Mouse (Mus musculus) bone marrow, adult 2 months (tissue): ENCODE measurements around the gene Rhof. TPM values are rescaled to one million over a fixed set of nuclear protein-coding genes. Genes with fewer than 3 reads are reported as not detected.

Experiments
- H3K27ac ChIP-seq: fragments of 200-500 bp; 2 replicates; pipeline ENCODE4 v1.5.1; 2012; ENCODE audit warnings: low read depth, mild to moderate bottlenecking, control low read depth, inconsistent platforms, low read length; ENCODE audit not compliant: control insufficient read depth, poor library complexity, insufficient read depth
- H3K4me1 ChIP-seq: fragments of 200-500 bp; 2 replicates; pipeline ENCODE4 v1.6.1; 2011; ENCODE audit warnings: low read length; ENCODE audit not compliant: control insufficient read depth, insufficient read depth
- H3K4me3 ChIP-seq: fragments of 200-500 bp; replicated peaks from 2 replicates; pipeline ENCODE3; 2011; ENCODE audit warnings: mild to moderate bottlenecking, low read depth, low read length, control low read depth; ENCODE audit not compliant: control insufficient read depth
- CTCF ChIP-seq: fragments of 200-500 bp; IDR thresholded peaks from 2 replicates; pipeline ENCODE4 v1.5.1; 2011; ENCODE audit warnings: low read length, control low read depth; ENCODE audit not compliant: control insufficient read depth, insufficient read depth
- POLR2A ChIP-seq: fragments of 200-500 bp; IDR thresholded peaks from 2 replicates; pipeline ENCODE4 v1.6.1; 2011; ENCODE audit warnings: low read depth, mild to moderate bottlenecking, control low read depth, low read length, borderline replicate concordance; ENCODE audit not compliant: control insufficient read depth
- WGBS: fragments of 180-500 bp; shearing (Covaris S2); methylation state at CpG from one replicate; pipeline ENCODE4 v1.1.7; 2018; 5-methylcytosine and 5-hydroxymethylcytosine counted together
- polyA plus RNA-seq: library from polyadenylated mRNA; stranded (reverse); fragments of >200 nt; gene quantifications from 2 replicates; pipeline ENCODE4 v1.2.4, GENCODE M21; 2011; ENCODE audit warnings: low replicate concordance; ENCODE audit not compliant: missing spikeins, insufficient read depth, insufficient read length

Rhof gene
- polyA plus RNA-seq, 1 experiment, result 7.2 TPM

DNA sequence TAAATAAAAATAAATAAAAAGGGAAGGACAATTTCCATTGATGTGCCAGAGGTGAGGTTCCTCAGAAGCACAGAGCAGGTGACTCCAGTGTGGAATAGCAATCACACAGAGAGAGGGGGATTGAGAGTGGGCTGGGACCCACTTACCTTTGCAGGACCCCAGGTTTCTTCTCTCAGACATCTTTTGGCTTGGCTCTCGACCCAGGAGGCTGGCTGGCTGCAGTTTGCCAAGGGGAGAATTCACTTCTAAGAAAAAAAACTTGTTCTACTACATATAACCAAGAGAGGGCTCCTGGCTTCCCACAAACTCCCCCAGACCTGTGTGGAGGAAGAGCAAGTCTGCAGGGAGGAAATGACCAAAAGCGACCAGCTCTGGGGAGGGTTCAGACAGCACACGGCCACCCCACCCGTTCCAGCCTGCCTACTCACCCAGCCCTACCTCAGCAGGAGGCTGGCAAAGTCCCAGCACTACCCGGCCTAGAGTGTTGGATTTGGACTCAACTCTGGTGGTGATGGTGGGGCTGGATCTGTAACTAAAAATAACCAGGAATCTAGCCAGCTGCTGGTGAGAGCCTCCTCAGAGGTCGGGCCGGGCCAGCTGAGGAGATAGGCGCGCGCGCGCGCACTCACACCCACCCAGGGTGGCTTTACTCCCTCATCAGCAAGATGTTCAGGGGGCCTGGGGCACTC lies 1.8 kb upstream of the Rhof start:
- peaks cover 3% of the 10 kb centered on the region; the same call in 1 of the 2 replicates for H3K4me1 ChIP-seq

DNA sequence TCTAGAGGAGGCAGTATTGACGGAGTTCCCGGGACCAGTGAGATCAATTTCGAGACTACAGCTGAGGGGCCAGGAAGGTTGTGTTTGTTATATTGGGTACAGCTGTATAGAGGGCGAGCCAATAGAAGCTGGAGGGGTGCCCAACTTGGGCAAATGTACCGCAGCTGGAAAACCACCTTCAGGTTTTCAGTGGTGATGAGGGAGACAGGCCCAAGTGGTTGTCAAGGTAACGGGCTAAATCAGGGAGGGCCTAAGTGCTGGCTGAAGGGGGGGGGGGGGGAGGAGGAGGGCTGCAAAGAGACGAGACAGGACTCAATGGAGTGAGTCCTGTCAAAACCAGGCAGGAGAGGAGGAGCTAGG lies 1.3 kb upstream of the Rhof start:
- TF ChIP-seq CTCF (no peak), POLR2A (no peak)
- Histone ChIP-seq H3K27ac (no peak overlapping the region), H3K4me3 (no peak overlapping the region), H3K4me1 (peaks cover 3% of the 10 kb centered on the region; the same call in 1 of the 2 replicates)
- 48% methylated on average over 7 of the region's 7 CpGs for WGBS

More for the DNA sequence above, 1.8 kb upstream of the Rhof start:
- H3K27ac ChIP-seq, result peak overlapping the region; percentile 21
- no peak overlapping the region for H3K4me3 ChIP-seq
- 42% methylated on average over 13 of the region's 13 CpGs for WGBS
- TF ChIP-seq POLR2A, result no peak
- TF ChIP-seq CTCF, result no peak

DNA sequence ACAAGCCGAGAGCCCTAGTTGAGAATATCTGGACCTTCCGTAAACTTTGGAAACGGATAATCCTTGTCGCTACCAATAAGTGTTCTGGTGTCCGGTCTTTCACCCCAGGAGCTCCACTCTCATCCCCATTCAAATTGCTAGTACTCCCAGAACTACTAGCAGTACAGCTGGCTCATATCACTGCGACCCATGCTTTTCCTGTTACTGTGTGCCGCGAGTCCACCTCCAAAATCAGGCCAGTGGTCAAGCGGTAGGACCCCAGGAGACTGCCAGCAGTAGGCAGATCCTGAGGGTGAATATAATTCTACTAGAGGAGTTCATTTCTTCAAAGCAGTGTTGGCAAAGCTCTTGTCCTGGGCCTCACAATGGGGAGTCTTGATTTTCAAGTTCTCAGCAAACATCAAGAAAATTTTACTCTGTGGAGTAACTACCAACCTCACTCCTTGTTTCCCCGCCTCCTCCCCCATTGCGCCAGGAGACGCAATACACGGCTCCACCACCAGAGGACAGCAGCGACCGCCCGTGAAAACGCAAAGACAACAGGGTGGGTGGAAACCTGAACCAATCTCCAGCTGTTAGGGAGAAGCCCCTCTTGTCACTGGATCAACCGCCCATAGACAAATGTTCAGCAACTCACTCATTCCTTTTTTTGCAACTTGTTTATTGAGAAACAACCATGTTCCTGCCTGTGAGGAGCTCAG lies 741 bp upstream of the Rhof start:
- H3K27ac ChIP-seq, result peak overlapping the region; percentile 57
- TF ChIP-seq CTCF (peak; percentile 100), POLR2A (0 out of 2 replicates have a peak, but pooled peaks have one; percentile 34)
- H3K4me3 ChIP-seq, result peak overlapping the region; percentile 69
- peaks cover 3% of the 10 kb centered on the region; the same call in 1 of the 2 replicates for H3K4me1 ChIP-seq
- 24% methylated on average over 18 of the region's 18 CpGs for WGBS

DNA sequence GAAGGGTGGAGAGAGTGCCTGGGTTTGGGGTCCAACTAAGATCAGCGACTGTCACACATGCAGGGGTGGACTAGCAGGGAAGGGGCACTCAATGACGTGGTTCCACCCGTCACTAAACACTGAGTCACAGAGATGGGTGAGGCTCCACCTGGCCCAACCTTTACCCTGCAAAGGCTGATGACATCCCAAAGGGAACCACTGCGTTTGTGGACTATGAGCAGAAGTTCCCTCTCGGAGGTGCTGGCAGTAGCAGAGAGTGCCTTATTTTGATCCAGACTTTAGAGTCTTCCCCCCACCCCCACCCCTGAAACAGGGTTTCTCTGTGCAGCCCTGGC lies 1.7 kb downstream of the Rhof start:
- 64% methylated on average over 5 of the region's 5 CpGs for WGBS

DNA sequence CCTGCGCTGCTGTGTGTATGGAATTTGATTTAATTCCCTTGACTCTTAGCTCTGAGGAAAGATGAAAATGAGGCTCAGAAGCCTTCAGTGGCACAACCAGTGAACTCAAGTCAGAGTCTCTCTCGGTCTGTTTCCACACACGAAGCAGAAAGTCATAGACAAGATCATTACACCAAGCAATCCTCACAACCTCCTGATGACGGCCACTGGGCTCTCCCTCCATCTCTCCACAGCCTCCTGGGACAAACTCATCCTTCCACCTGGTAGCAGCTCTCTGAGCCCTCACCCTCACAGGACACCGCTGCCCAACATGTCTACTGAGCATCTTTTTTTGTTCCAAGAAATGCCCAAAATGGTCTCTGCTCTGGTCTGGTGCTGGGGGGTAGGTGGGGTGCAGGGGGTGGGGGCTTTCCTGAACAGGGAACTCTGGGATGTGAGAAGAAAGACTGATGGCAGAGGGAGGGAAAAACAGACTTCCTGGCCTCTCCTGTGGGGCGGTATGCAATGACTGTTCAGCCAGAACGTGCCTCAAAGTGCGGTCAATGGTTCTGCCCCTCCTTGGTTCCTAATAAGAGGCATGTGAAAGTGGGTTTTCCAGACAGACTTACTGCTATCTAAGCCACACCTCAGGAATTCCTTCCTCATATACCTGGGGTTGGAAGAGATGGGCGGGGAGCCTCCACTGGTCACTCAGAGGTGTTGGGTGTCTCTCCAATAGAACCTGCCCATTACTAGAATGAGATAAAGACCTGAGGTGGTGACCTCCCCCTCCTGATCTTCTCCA lies 2.3 kb downstream of the Rhof start:
- H3K27ac ChIP-seq, result peak overlapping the region; percentile 98; the same call in 1 of the 2 replicates
- 81% methylated on average over 9 of the region's 9 CpGs for WGBS
- no peak overlapping the region for H3K4me3 ChIP-seq
- peaks cover 7% of the 10 kb centered on the region; the same call in 1 of the 2 replicates for H3K4me1 ChIP-seq
- TF ChIP-seq POLR2A (no peak), CTCF (no peak)

More for the DNA sequence above, 1.7 kb downstream of the Rhof start:
- no peak for TF ChIP-seq POLR2A
- no peak for TF ChIP-seq CTCF
- Histone ChIP-seq H3K4me1 (peaks cover 5% of the 10 kb centered on the region; the same call in 1 of the 2 replicates), H3K27ac (no peak overlapping the region), H3K4me3 (no peak overlapping the region)

DNA sequence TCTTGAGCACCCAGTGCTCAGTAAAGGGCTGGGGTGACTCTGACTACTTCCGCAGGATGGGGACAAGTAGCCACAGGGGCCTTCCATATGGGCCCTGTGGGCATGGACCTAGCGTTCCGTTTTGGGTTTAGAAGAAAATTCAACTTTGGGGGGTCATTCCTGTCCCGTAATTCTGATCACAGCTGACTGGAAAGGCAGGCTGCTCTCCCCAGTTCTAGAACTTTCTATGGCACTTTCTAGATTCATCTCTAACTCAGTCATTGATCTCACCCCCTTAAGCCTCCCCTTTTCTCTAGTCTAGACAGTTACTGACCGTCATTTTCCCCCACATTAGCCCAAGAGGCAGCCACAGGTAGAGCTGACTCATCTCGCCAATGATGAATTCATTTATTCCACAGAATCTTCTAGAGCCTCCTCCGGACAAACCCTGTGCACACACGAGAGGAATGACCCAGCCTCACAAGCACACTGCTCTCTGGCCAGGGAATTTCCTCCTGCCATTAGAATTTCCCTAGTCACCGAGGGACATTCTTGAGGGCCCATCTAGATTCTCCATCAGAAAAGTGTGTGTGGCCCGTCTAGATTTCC lies 3.2 kb downstream of the Rhof start:
- Histone ChIP-seq H3K27ac (peak overlapping the region; percentile 98), H3K4me1 (peaks cover 8% of the 10 kb centered on the region; the same call in 1 of the 2 replicates), H3K4me3 (no peak overlapping the region)
- TF ChIP-seq CTCF, result no peak
- no peak for TF ChIP-seq POLR2A
- 20% methylated on average over 10 of the region's 10 CpGs for WGBS

DNA sequence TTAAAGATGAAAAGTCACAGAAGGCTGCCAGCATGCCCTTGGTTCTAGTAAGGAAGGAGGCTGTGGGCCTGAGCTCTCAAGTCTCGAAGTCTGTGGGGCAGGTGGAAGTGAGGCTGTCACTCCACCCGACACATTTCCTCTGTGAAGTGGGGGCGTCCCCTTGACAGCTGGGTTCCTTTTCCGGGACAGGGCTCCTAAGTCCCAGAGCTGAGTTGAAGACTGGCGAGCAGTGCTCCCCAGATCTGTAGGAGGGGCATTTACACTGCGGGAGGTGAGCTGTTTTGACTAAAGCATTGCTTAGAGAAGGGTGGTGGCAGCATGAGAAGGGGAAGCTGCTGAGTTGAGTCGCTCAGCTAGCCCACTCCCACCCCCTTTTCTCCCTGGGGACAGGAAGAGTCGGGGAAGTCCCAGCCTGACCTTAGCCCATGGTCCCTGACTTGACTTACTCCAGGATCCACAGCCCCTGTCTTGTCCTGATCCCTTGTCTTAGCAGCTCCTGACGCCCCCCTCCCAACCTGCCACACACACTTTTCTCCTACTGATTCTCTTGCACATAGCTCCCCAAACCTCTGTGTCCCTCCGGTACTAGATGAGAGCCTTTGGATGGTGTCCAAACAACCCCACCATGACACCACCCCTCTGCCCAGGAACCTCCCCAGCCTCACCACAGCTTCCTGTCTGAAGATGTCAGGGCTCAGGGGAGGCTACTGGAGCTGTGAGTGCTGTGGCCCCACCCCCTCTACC lies 3.9 kb downstream of the Rhof start:
- Histone ChIP-seq H3K4me3 (peak overlapping the region; percentile 56), H3K27ac (peak overlapping the region; percentile 98), H3K4me1 (peaks cover 8% of the 10 kb centered on the region; the same call in 1 of the 2 replicates)
- 2% methylated on average over 10 of the region's 10 CpGs for WGBS
- no peak for TF ChIP-seq CTCF
- 0 out of 2 replicates have a peak, but pooled peaks have one; percentile 19 for TF ChIP-seq POLR2A
